Mouse (Mus musculus): ENCODE data around the gene Mars. TPM values are rescaled to one million over a fixed set of nuclear protein-coding genes. Genes with fewer than 3 reads are reported as not detected.
"Not testable (repeated sequence)": the region's sequence is repeated elsewhere in the genome, so short reads cannot be mapped to it uniquely, and the experiment has no call there.

Mars gene
- total RNA-seq, 1 experiment from 2014 or later, result 110 TPM

GRCm38 (mm10) chr10:127337536-127338099 is 26.0 kb upstream of the Mars start:
- DNase-seq, result no peak

DNA sequence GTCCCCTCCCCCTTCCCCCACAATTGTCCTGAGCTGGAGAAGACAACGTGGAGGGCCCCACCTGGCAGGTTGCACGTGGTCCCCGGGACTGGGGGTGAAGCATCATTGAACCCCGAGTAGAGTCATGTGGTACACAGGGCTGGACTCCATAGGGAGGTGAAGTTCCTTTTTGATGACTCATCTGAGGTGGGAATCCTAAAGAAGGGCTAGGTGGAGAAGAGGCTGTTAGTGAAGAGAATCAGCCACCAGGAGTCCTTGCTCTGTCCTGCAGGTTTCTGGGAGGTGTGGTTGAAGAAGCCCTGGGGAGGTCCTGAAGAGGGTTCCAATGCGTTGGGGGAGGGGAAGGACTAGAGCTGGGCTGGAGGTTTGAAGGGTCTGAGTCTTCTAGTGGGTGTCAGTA is 25.4 kb upstream of the Mars start:
- DNase-seq, result no peak

DNA sequence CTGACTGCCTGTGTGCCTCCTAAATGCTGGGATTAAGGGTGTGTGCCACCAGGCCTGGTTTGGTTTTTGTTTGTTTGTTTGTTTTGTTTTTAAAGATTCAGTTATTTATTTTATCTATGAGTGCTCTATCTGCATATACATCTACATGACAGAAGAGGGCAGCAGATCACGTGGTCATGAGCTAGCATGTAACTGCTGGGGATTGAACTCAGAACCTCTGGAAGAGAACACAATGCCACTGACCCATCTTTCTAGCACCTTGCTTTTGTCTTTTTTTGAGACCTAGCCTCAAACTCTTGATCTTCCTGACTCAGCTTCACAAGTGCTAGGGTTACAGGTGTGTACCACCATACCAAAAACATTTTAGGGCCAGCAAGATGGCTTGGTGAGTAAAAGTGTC is 23.7 kb upstream of the Mars start:
- DNase-seq, result no peak

GRCm38 (mm10) chr10:127333152-127333551 is 21.6 kb upstream of the Mars start:
- no peak for DNase-seq

- DNase-seq, result no peak
Measured at GRCm38 (mm10) chr10:127332211-127332874, 20.8 kb upstream of the Mars start.

DNA sequence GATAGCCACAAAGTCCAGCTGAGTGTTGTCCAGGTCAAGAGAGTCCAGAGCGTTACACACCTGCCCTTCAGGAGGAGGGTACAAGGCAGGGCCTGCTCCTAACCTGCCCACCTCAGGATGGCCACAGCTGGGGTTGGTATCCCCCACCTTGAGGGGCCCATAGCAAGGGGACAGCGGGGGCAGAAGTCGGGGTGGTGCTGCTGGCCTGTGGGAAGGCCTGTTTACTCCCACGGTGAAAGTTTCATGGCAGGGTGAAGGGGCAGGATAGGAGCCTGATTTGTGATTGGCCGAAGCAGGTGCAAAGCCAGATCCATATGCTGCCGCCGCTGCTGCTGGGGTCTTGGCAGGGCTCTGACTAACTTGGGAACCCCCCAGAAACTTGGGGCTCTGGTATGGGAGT is 18.6 kb upstream of the Mars start:
- no peak for DNase-seq

DNA sequence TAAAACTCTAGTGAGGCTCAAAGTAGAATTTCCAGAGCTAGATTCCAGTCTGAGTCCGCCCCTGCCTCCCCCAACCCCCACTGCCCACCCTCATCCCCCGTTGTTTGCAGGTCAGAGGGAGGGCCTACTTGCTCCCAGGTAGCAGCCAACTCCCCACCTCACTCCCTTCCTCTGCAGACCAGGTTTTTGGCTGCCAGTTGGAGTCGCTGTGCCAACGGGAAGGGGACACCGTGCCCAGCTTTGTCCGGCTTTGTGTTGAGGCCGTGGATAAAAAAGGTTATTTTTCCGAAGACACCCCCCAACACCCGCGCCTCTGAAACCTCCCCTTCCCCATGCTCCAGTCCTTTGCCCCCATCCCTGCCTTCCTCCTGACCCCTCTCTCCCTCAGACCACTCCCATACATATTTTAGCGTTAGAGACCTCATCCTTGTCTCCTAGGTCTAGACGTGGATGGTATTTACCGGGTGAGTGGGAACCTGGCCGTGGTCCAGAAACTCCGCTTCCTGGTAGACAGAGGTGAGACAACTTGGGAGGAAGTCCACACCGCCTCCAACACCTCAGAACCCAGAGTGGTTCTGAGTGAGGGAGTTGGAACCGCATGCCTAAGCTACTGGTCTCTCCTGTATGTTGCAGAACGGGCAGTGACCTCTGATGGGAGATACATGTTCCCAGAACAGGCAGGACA is 16.0 kb upstream of the Mars start:
- no peak for DNase-seq

GRCm38 (mm10) chr10:127326828-127327227 is 15.2 kb upstream of the Mars start:
- peak; percentile 52 for DNase-seq

DNA sequence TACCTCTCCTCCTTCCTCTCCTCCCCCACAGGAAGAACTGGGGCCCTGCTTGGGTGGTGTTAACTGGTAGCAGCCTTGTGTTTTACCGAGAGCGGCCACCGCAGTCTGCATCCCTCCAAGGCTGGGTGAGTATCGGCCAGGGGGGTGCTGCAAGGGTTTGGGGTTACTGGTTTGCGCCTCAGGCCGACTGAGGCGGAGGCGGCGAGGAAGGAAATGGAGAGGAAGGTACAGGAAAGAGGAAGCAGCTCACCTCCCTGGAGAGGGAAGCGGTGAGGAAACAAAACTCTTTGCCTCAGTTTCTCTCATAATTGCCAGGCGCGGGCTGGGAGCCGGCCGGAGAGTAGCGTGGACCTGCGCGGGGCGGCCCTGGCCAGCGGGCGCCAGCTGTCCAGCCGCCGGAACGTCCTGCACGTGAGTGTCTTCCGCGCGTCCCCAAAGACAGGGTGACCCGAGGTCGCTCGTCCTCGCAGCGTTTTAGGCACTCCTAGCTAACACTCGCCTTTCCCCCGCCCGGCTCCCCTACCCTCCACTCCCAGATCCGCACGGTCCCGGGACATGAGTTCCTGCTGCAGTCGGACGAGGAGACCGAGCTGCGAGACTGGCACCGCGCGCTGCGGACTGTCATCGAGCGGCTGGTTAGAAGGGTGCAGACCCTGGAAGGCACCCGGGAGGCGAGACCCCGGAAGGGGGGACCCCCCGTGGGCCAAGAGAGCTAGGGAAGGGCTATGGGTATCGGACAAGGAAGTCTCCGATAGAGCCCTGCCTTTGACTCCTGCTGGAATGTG is 14.6 kb upstream of the Mars start:
- DNase-seq, result peak; percentile 36

DNA sequence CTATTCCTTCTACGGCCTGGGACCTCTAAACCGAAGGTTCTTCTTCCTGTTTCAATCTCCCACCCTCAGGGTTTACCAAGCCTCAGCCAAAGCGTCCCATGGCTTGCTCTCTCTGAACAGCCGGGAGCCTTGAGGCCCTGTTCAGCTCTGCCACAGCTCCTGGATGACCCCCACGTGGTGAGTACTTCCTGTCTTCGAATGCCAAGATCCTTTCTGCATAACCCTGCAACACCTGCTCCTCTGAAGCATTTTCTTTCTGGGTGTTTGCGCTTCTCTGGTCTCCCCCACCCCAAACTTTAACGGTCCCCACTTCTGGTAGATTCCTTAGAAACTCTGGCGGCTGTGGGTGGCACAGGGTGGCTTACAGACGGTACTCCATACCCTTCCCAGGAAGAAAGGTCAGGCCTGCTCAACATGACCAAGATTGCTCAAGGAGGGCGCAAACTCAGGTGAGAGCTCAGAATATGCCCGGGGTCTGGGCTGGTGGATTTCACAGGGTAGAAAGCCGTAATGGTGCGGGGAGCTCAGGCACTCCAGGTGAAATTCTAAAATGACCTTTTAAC is 13.9 kb upstream of the Mars start:
- no peak for DNase-seq

- no peak for DNase-seq
Measured at GRCm38 (mm10) chr10:127324495-127324894, 12.9 kb upstream of the Mars start.

- DNase-seq, result no peak
Measured at GRCm38 (mm10) chr10:127323131-127323855, 11.7 kb upstream of the Mars start.

- no peak for DNase-seq
Measured at GRCm38 (mm10) chr10:127322669-127323068, 11.1 kb upstream of the Mars start.

- DNase-seq, result no peak
Measured at GRCm38 (mm10) chr10:127322178-127322577, 10.6 kb upstream of the Mars start.

DNA sequence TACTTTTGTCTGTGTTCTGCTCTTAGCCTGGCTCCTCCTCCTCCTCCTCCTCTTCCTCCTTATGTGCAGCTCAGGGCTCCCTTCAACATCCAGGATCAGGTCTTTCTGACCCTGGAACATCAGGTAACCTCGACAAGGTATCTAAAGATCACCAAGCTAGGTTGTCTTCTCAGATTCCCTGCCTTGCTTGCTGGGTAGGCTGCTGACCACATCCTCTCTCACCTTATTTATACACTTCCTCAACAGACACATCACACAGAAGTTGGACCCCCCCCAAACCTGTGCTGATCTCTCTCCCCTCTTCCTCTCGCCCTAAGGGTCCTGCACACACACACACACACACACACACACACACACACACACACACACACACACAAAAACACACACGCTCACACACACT is 10.0 kb upstream of the Mars start, which contains the start of gene Arhgap9:
Arhgap9 (plus strand) TSS at position 344 of the 400 bp plus-strand sequence.
- no peak for DNase-seq

DNA sequence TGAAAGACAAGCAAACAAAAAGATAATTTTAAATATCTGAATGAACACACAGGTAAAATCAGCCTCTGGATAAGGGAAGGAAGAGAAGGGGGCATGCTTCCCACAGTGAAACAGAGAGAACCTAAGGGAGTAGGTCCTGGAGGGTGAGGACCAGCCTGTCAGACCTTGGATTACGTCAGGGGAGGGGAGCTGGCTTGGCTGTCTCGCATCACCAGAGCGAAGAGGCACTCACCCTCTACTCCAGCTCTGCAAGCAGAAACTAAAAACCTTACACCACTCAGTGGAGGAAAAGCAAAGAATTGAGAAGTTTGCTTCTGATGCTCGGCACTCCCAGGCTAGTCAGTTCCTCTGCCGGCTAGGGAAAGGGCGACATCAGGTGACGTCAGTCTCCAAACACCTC is 8.4 kb upstream of the Mars start:
- no peak for DNase-seq

- no peak for DNase-seq
Measured at GRCm38 (mm10) chr10:127318009-127318408, 6.4 kb upstream of the Mars start.

- DNase-seq, result no peak
Measured at GRCm38 (mm10) chr10:127317277-127317676, 5.7 kb upstream of the Mars start.

DNA sequence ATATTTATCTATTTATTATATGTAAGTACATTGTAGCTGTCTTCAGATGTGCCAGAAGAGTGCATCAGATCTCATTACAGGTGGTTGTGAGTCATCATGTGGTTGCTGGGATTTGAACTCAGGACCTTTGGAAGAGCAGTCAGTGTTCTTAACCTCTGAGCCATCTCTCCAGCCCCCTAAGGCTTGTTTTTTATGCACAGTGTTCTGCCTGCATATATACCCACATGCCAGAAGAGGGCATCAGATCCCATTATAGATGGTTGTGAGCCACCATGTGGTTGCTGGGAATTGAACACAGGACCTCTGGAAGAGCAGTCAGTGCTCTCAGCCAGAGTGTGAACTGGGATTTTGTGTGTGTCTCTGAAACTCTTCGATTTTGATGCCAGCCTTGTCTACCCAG is 3.4 kb upstream of the Mars start:
- not testable (repeated sequence) for DNase-seq

DNA sequence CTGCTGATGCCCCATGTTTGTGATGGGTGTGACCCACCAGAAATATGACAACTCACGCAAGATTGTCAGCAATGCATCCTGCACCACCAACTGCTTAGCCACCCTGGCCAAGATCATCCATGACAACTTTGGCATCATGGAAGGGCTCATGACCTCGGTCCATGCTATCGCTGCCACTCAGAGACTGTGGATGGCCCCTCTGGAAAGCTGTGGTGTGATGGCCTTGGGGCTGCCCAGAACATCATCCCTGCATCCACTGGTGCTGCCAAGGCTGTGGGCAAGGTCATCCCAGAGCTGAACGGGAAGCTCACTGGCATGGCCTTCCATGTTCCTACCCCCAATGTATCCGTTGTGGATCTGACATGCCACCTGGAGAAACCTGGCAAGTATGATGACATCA is 1.9 kb upstream of the Mars start:
- not testable (repeated sequence) for DNase-seq

DNA sequence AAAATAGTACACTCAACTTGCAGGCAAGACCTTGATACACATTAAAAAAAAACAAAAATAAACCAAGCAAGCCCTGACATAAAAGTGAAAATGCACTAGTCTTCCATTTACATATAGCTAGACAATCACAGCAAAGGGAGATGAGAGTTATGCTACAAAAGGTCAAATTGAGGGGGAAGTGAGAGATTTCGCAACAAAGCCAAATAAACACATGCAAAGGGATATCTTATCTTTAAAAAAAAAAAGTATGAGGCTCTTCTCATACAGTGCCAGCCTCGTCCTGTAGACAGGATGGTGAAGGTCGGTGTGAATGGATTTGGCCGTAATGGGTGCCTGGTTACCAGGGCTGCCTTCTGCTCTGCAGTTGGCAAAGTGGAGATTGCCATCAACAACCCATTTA is 1.3 kb upstream of the Mars start:
- DNase-seq, result no peak

DNA sequence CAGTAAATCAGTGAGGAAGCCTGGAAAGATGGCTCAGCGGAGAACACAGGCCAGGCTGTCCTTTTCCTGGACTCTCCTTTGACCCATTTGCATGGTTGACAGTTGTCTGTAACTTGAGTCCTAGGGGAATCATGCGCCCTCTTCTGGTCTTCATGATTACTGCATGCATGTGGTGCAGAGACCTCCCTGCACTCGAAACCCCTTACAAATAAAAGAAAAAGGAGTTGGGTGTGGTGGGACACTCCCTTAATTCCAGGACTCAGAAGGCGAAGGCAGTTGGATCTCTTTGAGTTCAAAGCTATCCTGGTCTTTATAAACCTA is 730 bp upstream of the Mars start:
- peak; percentile 68 for DNase-seq

All from adrenal gland, postnatal 25 days (tissue).